Mouse (Mus musculus) hindbrain, postnatal 0 days (tissue): ENCODE data around the gene Kank4. TPM values are rescaled to one million over a fixed set of nuclear protein-coding genes. Genes with fewer than 3 reads are reported as not detected.

Experiments used
- ATAC-seq: fragments of 200-750 bp; cut with Nextera tagmentation; 2 replicates; pipeline ENCODE4 v1.8.0; 2017; ENCODE audit warnings: mild to moderate bottlenecking, moderate TSS enrichment, moderate library complexity
- DNase-seq: peaks from one replicate; pipeline ENCODE4 v3.0.0-alpha.2; 2015; ENCODE audit warnings: low spot score
- H3K27ac ChIP-seq: fragments of 300-500 bp; sonication (generic); 2 replicates; pipeline ENCODE4 v1.5.1; 2014; ENCODE audit warnings: mild to moderate bottlenecking
- H3K27me3 ChIP-seq: fragments of 300-500 bp; sonication (generic); 2 replicates; pipeline ENCODE4 v1.6.1; 2014; ENCODE audit warnings: low read length, mixed read lengths; ENCODE audit not compliant: insufficient read depth
- H3K36me3 ChIP-seq: fragments of 300-500 bp; sonication (generic); 2 replicates; pipeline ENCODE4 v1.6.1; 2014; ENCODE audit warnings: low read length, mixed read lengths; ENCODE audit not compliant: insufficient read depth
- H3K4me1 ChIP-seq: fragments of 300-500 bp; sonication (generic); 2 replicates; pipeline ENCODE4 v1.6.1; 2014; ENCODE audit warnings: antibody characterized with exemption, low read length, mixed read lengths; ENCODE audit not compliant: insufficient read depth
- H3K4me2 ChIP-seq: fragments of 300-500 bp; sonication (generic); 2 replicates; pipeline ENCODE4 v1.6.1; 2014; ENCODE audit warnings: low read depth, mild to moderate bottlenecking, low read length, moderate library complexity, mixed read lengths
- H3K4me3 ChIP-seq: fragments of 300-500 bp; sonication (generic); 2 replicates; pipeline ENCODE4 v1.5.1; 2014; ENCODE audit warnings: low read length
- H3K9ac ChIP-seq: fragments of 300-500 bp; sonication (generic); replicated peaks from 2 replicates; pipeline ENCODE4 v1.6.1; 2014; ENCODE audit warnings: mild to moderate bottlenecking, low read length, moderate library complexity, mixed read lengths
- H3K9me3 ChIP-seq: fragments of 300-500 bp; sonication (generic); 2 replicates; pipeline ENCODE4 v1.6.1; 2016; ENCODE audit warnings: low read length, mixed read lengths
- CTCF ChIP-seq: IDR thresholded peaks from 2 replicates; pipeline ENCODE4 v1.5.1; 2016; ENCODE audit warnings: antibody characterized with exemption, control low read depth, low read depth
- WGBS: fragments of 180-500 bp; shearing (Covaris S2); extraction: QIAGEN DNeasy Blood & Tissue Kit; methylation state at CpG from one replicate; pipeline ENCODE4 v1.1.7; 2014; 5-methylcytosine and 5-hydroxymethylcytosine counted together
- polyA plus RNA-seq: library from polyadenylated mRNA; unstranded; fragments of >200 nt; fragmentation: Nextera tagmentation; extraction: Ambion mirVana; gene quantifications from 2 replicates; pipeline ENCODE4 v1.2.1, GENCODE M21; 2015
- total RNA-seq: library from RNA; depleted of rRNA; stranded (reverse); fragments of >200 nt; gene quantifications from 2 replicates; pipeline ENCODE4 v1.2.3, GENCODE M21; 2014; rRNA removed

Gene Kank4
- total and polyA plus RNA-seq, 2 experiments from 2014 or later = 0.69 to 5.9 TPM

DNA sequence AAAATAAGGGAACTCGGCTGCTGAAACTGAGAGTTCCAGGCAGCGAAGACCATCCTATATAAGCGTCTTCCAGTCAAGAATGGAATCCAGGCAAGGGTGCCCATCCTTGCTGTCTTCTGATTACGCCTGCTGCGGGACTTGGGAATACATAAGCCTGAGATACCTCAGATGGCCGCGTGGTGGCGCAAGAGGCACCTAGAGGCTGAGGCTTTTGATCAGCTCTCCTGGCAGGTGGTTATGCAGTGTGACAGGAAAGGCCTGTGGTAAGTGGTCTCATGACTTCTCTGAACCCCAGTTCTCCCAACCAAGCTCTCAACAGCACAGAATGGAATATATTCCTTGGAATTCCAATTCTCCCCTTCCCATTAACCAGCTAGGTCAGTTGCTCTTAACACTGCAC, 94.9 kb downstream of the Kank4 start:
- ATAC-seq = peak; percentile 36; the same call in 1 of the 2 replicates
- Histone ChIP-seq H3K4me2 (no peak overlapping the region), H3K36me3 (no peaks in the 10 kb centered on the region), H3K9ac (no peak overlapping the region), H3K4me1 (no peaks in the 10 kb centered on the region), H3K27me3 (no peaks in the 10 kb centered on the region), H3K9me3 (no peaks in the 10 kb centered on the region), H3K27ac (no peak overlapping the region), H3K4me3 (no peak overlapping the region)
- peak; percentile 82 for DNase-seq
- WGBS = 12% methylated on average over 8 of the region's 8 CpGs
- peak; percentile 86 for TF ChIP-seq CTCF

DNA sequence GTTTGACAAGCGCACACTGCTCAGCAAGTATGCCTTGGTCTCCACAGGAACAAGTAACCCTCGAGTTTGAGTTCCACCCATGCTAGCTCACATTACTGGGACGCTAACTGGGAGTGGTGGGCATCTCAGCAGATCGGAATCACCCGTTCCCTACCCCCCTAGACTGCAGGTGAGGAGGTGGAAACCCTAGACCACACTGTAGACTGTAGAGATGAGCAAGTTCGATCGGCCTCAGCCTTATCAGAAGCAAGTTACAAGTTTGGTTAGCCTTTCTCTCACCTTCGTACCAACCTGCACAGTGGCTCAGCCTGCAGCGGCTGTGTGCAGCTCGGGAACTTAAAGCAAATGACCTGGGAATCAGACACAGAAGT, 98.8 kb downstream of the Kank4 start:
- Histone ChIP-seq H3K4me3 (no peak overlapping the region), H3K4me2 (no peak overlapping the region), H3K36me3 (no peaks in the 10 kb centered on the region), H3K9me3 (no peaks in the 10 kb centered on the region), H3K27me3 (no peaks in the 10 kb centered on the region), H3K9ac (no peak overlapping the region), H3K4me1 (no peaks in the 10 kb centered on the region), H3K27ac (no peak overlapping the region)
- WGBS = 83% methylated on average over 10 of the region's 10 CpGs
- no peak for TF ChIP-seq CTCF
- no peak for DNase-seq
- ATAC-seq = peak; percentile 5; the same call in 1 of the 2 replicates

DNA sequence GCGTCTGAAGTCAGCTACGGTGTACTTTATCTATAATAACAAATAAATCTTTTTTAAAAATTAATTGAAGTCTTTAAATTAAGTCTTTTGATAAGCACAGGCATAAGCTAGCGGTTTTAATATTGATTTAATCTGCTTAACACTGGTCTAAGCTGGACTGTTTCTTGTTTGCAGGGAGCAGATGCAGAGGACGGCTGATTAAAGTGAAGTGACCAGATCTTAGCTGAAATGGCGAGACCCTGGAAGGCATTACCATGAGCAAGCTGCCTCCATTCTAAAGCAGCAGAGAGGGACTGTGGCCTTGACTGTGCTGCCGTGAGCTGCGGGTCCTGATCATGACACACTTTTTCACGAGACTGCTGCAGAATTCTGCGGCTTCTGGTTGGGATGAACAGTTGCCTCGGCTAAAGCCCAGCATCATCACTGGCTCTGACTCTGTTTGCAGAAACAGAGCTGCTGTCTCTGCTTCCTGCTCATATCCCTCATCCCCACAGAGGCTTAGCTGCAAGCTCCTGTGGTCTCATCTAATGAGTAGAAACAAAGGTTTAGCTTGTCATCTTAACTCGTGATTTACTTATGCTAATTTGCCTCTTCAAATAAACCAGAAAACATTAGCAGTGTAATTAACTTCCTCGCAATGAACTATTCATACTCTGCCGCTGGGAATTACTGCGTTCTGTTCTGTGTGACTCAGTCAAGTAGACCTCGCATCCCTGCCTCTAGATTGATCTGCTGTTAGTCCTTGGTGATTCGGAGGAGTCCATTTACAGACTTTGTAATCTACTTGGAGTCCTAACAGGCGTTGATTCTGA, 99.4 kb downstream of the Kank4 start:
- Histone ChIP-seq H3K9me3 (no peaks in the 10 kb centered on the region), H3K4me1 (no peaks in the 10 kb centered on the region), H3K27ac (no peak overlapping the region), H3K36me3 (no peaks in the 10 kb centered on the region), H3K4me3 (no peak overlapping the region), H3K4me2 (no peak overlapping the region), H3K27me3 (no peaks in the 10 kb centered on the region), H3K9ac (no peak overlapping the region)
- TF ChIP-seq CTCF = no peak
- ATAC-seq (peak; percentile 70), DNase-seq (peak; percentile 16)
- 69% methylated on average over 17 of the region's 17 CpGs for WGBS

DNA sequence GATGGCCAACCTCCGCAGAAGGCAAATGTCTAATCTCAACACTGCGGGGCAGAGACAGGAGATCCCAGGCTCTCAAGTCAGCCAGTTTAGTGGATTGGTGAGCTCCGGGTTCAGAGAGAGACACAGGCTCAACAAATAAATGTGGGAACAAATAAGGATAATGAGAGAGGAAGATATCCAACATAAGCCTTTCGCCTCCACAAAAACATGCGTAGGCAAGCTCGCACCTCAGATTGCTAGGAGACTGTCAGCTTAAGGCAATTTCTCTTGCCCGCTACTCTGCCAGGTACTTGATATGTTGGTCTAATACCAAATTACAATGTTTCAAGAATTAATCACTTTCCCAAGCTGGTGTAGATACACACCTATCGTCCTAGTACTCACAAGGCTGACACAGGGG, 106.4 kb downstream of the Kank4 start:
- Histone ChIP-seq H3K9ac (no peak overlapping the region), H3K4me2 (no peak overlapping the region), H3K9me3 (no peaks in the 10 kb centered on the region), H3K4me1 (no peaks in the 10 kb centered on the region), H3K27ac (no peak overlapping the region), H3K27me3 (no peaks in the 10 kb centered on the region), H3K36me3 (no peaks in the 10 kb centered on the region), H3K4me3 (no peak overlapping the region)
- DNase-seq = no peak
- ATAC-seq = no peak
- 94% methylated on average over 8 of the region's 8 CpGs for WGBS
- TF ChIP-seq CTCF = no peak

Other genes starting within 250 kb of the Kank4 start
- gene L1td1, start 90.8 kb downstream of the Kank4 start, total RNA-seq = 1.0 TPM in 1 of 2 replicates, not detected in the other
- gene L1td1, start 90.8 kb downstream of the Kank4 start, polyA plus RNA-seq = 0.15 and 0.19 TPM in 2 replicates
- not detected in 2 replicates for gene I0C0044D17Rik, start 6.3 kb upstream of the Kank4 start, total RNA-seq
- not detected in 2 replicates for gene I0C0044D17Rik, start 6.3 kb upstream of the Kank4 start, polyA plus RNA-seq
- gene Usp1, start 106.3 kb upstream of the Kank4 start, total RNA-seq = 9.9 and 11.4 TPM in 2 replicates
- gene Usp1, start 106.3 kb upstream of the Kank4 start, polyA plus RNA-seq = 39.6 and 42.6 TPM in 2 replicates
- not detected in 2 replicates for gene Angptl3, start 213.4 kb upstream of the Kank4 start, total RNA-seq
- 0.60 and 1.1 TPM in 2 replicates for gene Angptl3, start 213.4 kb upstream of the Kank4 start, polyA plus RNA-seq